Mouse (Mus musculus): ENCODE measurements at regions not wholly inside any gene's neighbourhood (a gene's known extent, or its start where the extent isn't known, plus 50 kb on each side); places are given as distances from the start of the nearest gene placed in this dataset.

- no peak for TF ChIP-seq CTCF (IDR thresholded peaks at IDR 0.05; ENCODE audit: low read depth, low read length)
- no peak for TF ChIP-seq GATA1 (IDR thresholded peaks at IDR 0.05; ENCODE audit: borderline replicate concordance, low read length)
- no peak for TF ChIP-seq GATA2 (IDR thresholded peaks at IDR 0.05; ENCODE audit: borderline replicate concordance, low read depth, low read length)
- TF ChIP-seq TAL1 (conservative IDR thresholded peaks at IDR 0.05; ENCODE audit: low read depth, low read length): no peak
- no peak for TF ChIP-seq POLR2AphosphoS5 (IDR thresholded peaks at IDR 0.05; ENCODE audit: insufficient replicate concordance, low read depth, low read length)
Observed at GRCm38 (mm10) chr16:55603611-55604010, 235.1 kb downstream of the Nfkbiz start.
